Mouse (Mus musculus): ENCODE data around the gene Nt5c3b.

Gene Nt5c3b

GRCm38 (mm10) chr11:100426820-100427219 is 14.8 kb downstream of the Nt5c3b start:
- DNase-seq = no peak

GRCm38 (mm10) chr11:100425851-100426250 is 15.8 kb downstream of the Nt5c3b start:
- peak; percentile 79 to 82 for DNase-seq

- no peak for DNase-seq
These were observed 17.8 kb downstream of the Nt5c3b start for GRCm38 (mm10) chr11:100423836-100424235.

- DNase-seq = no peak
These were observed 20.1 kb downstream of the Nt5c3b start for GRCm38 (mm10) chr11:100421537-100421936.

GRCm38 (mm10) chr11:100414914-100415822 is 26.4 kb downstream of the Nt5c3b start, which contains the start of gene Fkbp10:
Fkbp10 (plus strand) TSS chr11:100415697.
- DNase-seq = peak in 1 of 2 experiments; percentile 37

- peak; percentile 90 to 93 for DNase-seq
These were observed 27.3 kb downstream of the Nt5c3b start, which contains the start of gene P3h4 for GRCm38 (mm10) chr11:100414021-100414913. P3h4 (minus strand) TSS chr11:100414836.

GRCm38 (mm10) chr11:100413541-100413940 is 28.1 kb downstream of the Nt5c3b start:
- DNase-seq = no peak

GRCm38 (mm10) chr11:100411736-100412135 is 29.9 kb downstream of the Nt5c3b start:
- no peak for DNase-seq

GRCm38 (mm10) chr11:100409686-100410085 is 31.9 kb downstream of the Nt5c3b start:
- DNase-seq = peak; percentile 45 to 56

- peak in 1 of 2 experiments; percentile 21 for DNase-seq
These were observed 32.7 kb downstream of the Nt5c3b start for GRCm38 (mm10) chr11:100408835-100409462.

GRCm38 (mm10) chr11:100408076-100408834 is 33.4 kb downstream of the Nt5c3b start:
- peak; percentile 83 to 87 for DNase-seq

- peak; percentile 88 to 96 for DNase-seq
These were observed 34.5 kb downstream of the Nt5c3b start for GRCm38 (mm10) chr11:100406995-100407705.

GRCm38 (mm10) chr11:100406273-100406672 is 35.3 kb downstream of the Nt5c3b start:
- peak; percentile 56 to 66 for DNase-seq

GRCm38 (mm10) chr11:100404456-100405074 is 37.0 kb downstream of the Nt5c3b start:
- DNase-seq = no peak

- no peak for DNase-seq
These were observed 38.0 kb downstream of the Nt5c3b start for GRCm38 (mm10) chr11:100403445-100404134.

- DNase-seq = no peak
These were observed 38.9 kb downstream of the Nt5c3b start for GRCm38 (mm10) chr11:100402682-100403081.

- DNase-seq = no peak
These were observed 39.4 kb downstream of the Nt5c3b start for GRCm38 (mm10) chr11:100402240-100402639.

- no peak for DNase-seq
These were observed 40.8 kb downstream of the Nt5c3b start for GRCm38 (mm10) chr11:100400842-100401241.

GRCm38 (mm10) chr11:100399727-100400538 is 41.7 kb downstream of the Nt5c3b start:
- peak in 1 of 2 experiments; percentile 35 for DNase-seq

Measured in cerebellum, adult 18-20 months (tissue).